Mouse (Mus musculus) B cell, adult 62 days (primary cell): Measurements from ENCODE around the gene Esx1. TPM values are rescaled to one million over a fixed set of nuclear protein-coding genes. Genes with fewer than 3 reads are reported as not detected.

Experiments
- total RNA-seq: library from RNA; stranded (reverse); gene quantifications from 4 replicates; pipeline ENCODE4 v1.2.4, GENCODE M21; 2023

Esx1 gene
- not detected in 4 replicates for total RNA-seq

GRCm38 (mm10) chrX:137121718-137122117, at the start of gene Esx1:
TSS of gene Esx1 (minus strand) at chrX:137122083.

Other genes starting within 250 kb of the Esx1 start
- not detected in 4 replicates for gene H2bfm, start 194.8 kb downstream of the Esx1 start, total RNA-seq
- 11.4 to 22.6 TPM (median 19.7 TPM) in 4 replicates for gene Tmsb15b2, start 146.6 kb downstream of the Esx1 start, total RNA-seq
- gene Tmsb15l, start 145.2 kb downstream of the Esx1 start, total RNA-seq: 3.0 to 6.6 TPM (median 4.6 TPM) in 3 of 4 replicates, not detected in the other
- 12.6 to 19.7 TPM (median 15.6 TPM) in 4 replicates for gene Tmsb15b1, start 145.2 kb downstream of the Esx1 start, total RNA-seq
- 13.4 to 17.0 TPM (median 13.9 TPM) in 4 replicates for gene Zcchc18, start 128.9 kb downstream of the Esx1 start, total RNA-seq
- gene Slc25a53, start 83.8 kb downstream of the Esx1 start, total RNA-seq: 29.8 to 43.7 TPM (median 39.6 TPM) in 4 replicates
- gene Fam199x, start 72.5 kb downstream of the Esx1 start, total RNA-seq: 6.5 to 7.1 TPM (median 6.8 TPM) in 4 replicates